ENCODE assay signal across 8 mouse cellular contexts in genomic region chrX:169879481-169880362, GRCm38 (mm10).
DNase-seq lines count a peak whose midpoint lies in the region; ATAC-seq lines count a peak whose summit lies in the region.

No protein-coding gene starts in this region.

- peaks cover 33% of the 10 kb centered on the region for H3K27me3 ChIP-seq in embryonic facial prominence, embryonic 13.5 days
- peaks cover 36% of the 10 kb centered on the region for H3K27me3 ChIP-seq in limb, embryonic 13.5 days
- H3K27me3 ChIP-seq in midbrain, embryonic 13.5 days: peaks cover 13% of the 10 kb centered on the region; the same call in 1 of the 2 replicates
- 0 out of 2 replicates have a peak, but pooled peaks cover 2% of the 10 kb centered on the region for H3K27me3 ChIP-seq in stomach, embryonic 14.5 days (ENCODE audit: control insufficient read depth, insufficient read depth, low read length)

- peak; percentile 86 for ATAC-seq in embryonic facial prominence, embryonic 13.5 days (ENCODE audit: insufficient number of reproducible peaks, insufficient read depth, low FRiP score, low TSS enrichment, low read depth)
- peak; percentile 91 for ATAC-seq in limb, embryonic 13.5 days (ENCODE audit: low FRiP score, low read depth)
- ATAC-seq in midbrain, embryonic 13.5 days: peak; percentile 93
- peak; percentile 93 for ATAC-seq in stomach, embryonic 14.5 days (ENCODE audit: insufficient number of reproducible peaks, insufficient read depth, low FRiP score, low read depth)

- H3K9me3 ChIP-seq in embryonic facial prominence, embryonic 13.5 days: no peaks in the 10 kb centered on the region
- H3K9me3 ChIP-seq in limb, embryonic 13.5 days: no peaks in the 10 kb centered on the region
- H3K9me3 ChIP-seq in midbrain, embryonic 13.5 days: no peaks in the 10 kb centered on the region
- H3K9me3 ChIP-seq in stomach, embryonic 14.5 days (ENCODE audit: control insufficient read depth, low read depth, low read length): no peaks in the 10 kb centered on the region

- peak overlapping the region; percentile 71 for H3K9ac ChIP-seq in embryonic facial prominence, embryonic 13.5 days
- peak overlapping the region; percentile 61 for H3K9ac ChIP-seq in limb, embryonic 13.5 days
- H3K9ac ChIP-seq in midbrain, embryonic 13.5 days (replicated peaks): peak overlapping the region; percentile 74
- peak overlapping the region; percentile 18; the same call in 1 of the 2 replicates for H3K9ac ChIP-seq in stomach, embryonic 14.5 days (replicated peaks; ENCODE audit: low read depth, low read length)

- H3K36me3 ChIP-seq in embryonic facial prominence, embryonic 13.5 days: no peaks in the 10 kb centered on the region
- no peaks in the 10 kb centered on the region for H3K36me3 ChIP-seq in limb, embryonic 13.5 days
- H3K36me3 ChIP-seq in midbrain, embryonic 13.5 days: no peaks in the 10 kb centered on the region
- H3K36me3 ChIP-seq in stomach, embryonic 14.5 days (ENCODE audit: control insufficient read depth, insufficient read depth, low read length): no peaks in the 10 kb centered on the region

- peak overlapping the region; percentile 82 for H3K27ac ChIP-seq in embryonic facial prominence, embryonic 13.5 days
- H3K27ac ChIP-seq in limb, embryonic 13.5 days: peak overlapping the region; percentile 74
- peak overlapping the region; percentile 78 for H3K27ac ChIP-seq in midbrain, embryonic 13.5 days
- H3K27ac ChIP-seq in stomach, embryonic 14.5 days (ENCODE audit: low read length): peak overlapping the region; percentile 76

- WGBS in embryonic facial prominence, embryonic 13.5 days: 16% methylated on average over 36 of the region's 36 CpGs
- 13% methylated on average over 36 of the region's 36 CpGs for WGBS in limb, embryonic 13.5 days
- WGBS in midbrain, embryonic 13.5 days: 12% methylated on average over 36 of the region's 36 CpGs
- WGBS in stomach, embryonic 14.5 days: 8% methylated on average over 36 of the region's 36 CpGs

- peak overlapping the region; percentile 68 for H3K4me2 ChIP-seq in embryonic facial prominence, embryonic 13.5 days
- peak overlapping the region; percentile 68 for H3K4me2 ChIP-seq in limb, embryonic 13.5 days (replicated peaks)
- peak overlapping the region; percentile 64 for H3K4me2 ChIP-seq in midbrain, embryonic 13.5 days (replicated peaks)
- peak overlapping the region; percentile 57 for H3K4me2 ChIP-seq in stomach, embryonic 14.5 days (replicated peaks; ENCODE audit: low read depth, low read length)

- peaks cover 6% of the 10 kb centered on the region; the same call in 1 of the 2 replicates for H3K4me1 ChIP-seq in embryonic facial prominence, embryonic 13.5 days
- H3K4me1 ChIP-seq in limb, embryonic 13.5 days: peaks cover 8% of the 10 kb centered on the region
- peaks cover 19% of the 10 kb centered on the region for H3K4me1 ChIP-seq in midbrain, embryonic 13.5 days (replicated peaks)
- peaks cover 5% of the 10 kb centered on the region; the same call in 1 of the 2 replicates for H3K4me1 ChIP-seq in stomach, embryonic 14.5 days (ENCODE audit: control insufficient read depth, insufficient read depth, low read length)

- DNase-seq in 3134 (ENCODE audit: extremely low read depth, insufficient read length, low spot score): peak; percentile 77
- DNase-seq in adrenal gland, postnatal 14 days: peak; percentile 85
- DNase-seq in heart, adult 9 months (ENCODE audit: low spot score in 2 of 2): peak; percentile 77 to 92
- peak; percentile 80 to 95 for DNase-seq in kidney, adult 8-10 months

- peak overlapping the region; percentile 54 for H3K4me3 ChIP-seq in embryonic facial prominence, embryonic 13.5 days
- peak overlapping the region; percentile 55 for H3K4me3 ChIP-seq in limb, embryonic 13.5 days
- peak overlapping the region; percentile 60 for H3K4me3 ChIP-seq in midbrain, embryonic 13.5 days (replicated peaks)
- peak overlapping the region; percentile 46 for H3K4me3 ChIP-seq in stomach, embryonic 14.5 days (ENCODE audit: low read depth, low read length)

Comparison
In these comparisons a context has a peak if more than half of its experiments do, and no peak if none do; other contexts are left out.
1. Peak in every context shown above with its lines: DNase-seq, ATAC-seq, H3K4me3 ChIP-seq and H3K27ac ChIP-seq.
2. H3K9ac ChIP-seq: peak in every context shown above with its lines; median percentile 74 in midbrain, embryonic 13.5 days; 71 in embryonic facial prominence, embryonic 13.5 days; 61 in limb, embryonic 13.5 days; 18 in stomach, embryonic 14.5 days.